Mouse (Mus musculus) cortical plate, adult 2 months (tissue): ENCODE data around the gene Gpr83.

Experiments
- CTCF ChIP-seq: fragments of 200-500 bp; IDR thresholded peaks from 2 replicates; pipeline ENCODE4 v1.5.1; 2011; ENCODE audit warnings: mild to moderate bottlenecking, control low read depth, low read length; ENCODE audit not compliant: insufficient read depth; ENCODE audit errors: extremely low read depth
- POLR2A ChIP-seq: fragments of 200-500 bp; IDR thresholded peaks from 2 replicates; pipeline ENCODE4 v1.6.1; 2011; ENCODE audit warnings: mild to moderate bottlenecking, low read length, control low read depth; ENCODE audit not compliant: insufficient read depth; ENCODE audit errors: extremely low read depth

DNA sequence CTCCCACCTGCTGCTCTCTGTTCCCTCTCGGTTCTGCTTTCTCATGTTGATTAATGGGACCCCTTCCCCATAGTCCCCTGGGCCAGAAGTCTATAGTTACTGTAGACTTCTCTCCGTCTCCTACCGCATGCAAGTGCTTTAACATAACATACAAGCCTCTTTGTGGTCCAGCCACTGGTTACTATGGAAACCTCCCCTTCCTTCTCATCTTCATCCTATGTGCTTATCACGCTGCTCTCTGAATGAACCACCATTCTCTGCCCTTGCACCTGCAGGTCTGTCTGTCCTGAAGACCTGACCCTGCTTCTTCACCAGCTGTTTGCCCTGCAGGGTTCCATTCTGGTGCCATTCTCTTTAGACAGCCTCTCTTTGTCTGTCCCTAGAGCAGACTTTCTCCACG is 50.0 kb downstream of the Gpr83 start:
- no peak for TF ChIP-seq POLR2A
- TF ChIP-seq CTCF = no peak
